Mouse (Mus musculus) cortical plate, adult 2 months (tissue): ENCODE results near the gene Nf1.

Source experiments
- CTCF ChIP-seq: fragments of 200-500 bp; IDR thresholded peaks from 2 replicates; pipeline ENCODE4 v1.5.1; 2011; ENCODE audit warnings: mild to moderate bottlenecking, control low read depth, low read length; ENCODE audit not compliant: insufficient read depth; ENCODE audit errors: extremely low read depth
- POLR2A ChIP-seq: fragments of 200-500 bp; IDR thresholded peaks from 2 replicates; pipeline ENCODE4 v1.6.1; 2011; ENCODE audit warnings: mild to moderate bottlenecking, low read length, control low read depth; ENCODE audit not compliant: insufficient read depth; ENCODE audit errors: extremely low read depth

GRCm38 (mm10) chr11:79310467-79310866 lies 29.0 kb upstream of the Nf1 start:
- TF ChIP-seq CTCF (no peak), POLR2A (no peak)
